Mouse (Mus musculus): Measurements from ENCODE around the gene Olfr599.

DNA sequence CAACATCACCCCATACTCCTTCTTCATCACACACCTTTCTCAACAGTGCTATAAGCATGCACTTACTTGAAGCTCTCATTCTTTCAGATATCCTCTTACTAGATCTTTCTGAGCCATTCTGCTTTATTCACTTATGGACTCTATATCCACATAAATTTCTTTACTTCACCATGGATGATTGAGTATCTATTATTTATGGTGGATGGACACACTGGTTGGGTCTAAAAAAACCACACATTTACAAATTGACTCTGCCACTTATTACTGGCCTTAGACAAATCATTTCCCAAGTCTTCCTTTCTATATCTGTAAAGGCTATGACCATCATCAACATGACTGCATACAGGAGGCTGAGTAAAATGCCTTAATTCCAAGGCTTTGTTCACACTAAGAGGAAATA, 50.4 kb downstream of the Olfr599 start, which contains the start of gene Olfr603:
- TF ChIP-seq GATA1 (IDR thresholded peaks at IDR 0.05; ENCODE audit: borderline replicate concordance, low read length): no peak
- no peak for TF ChIP-seq FLI1 (IDR thresholded peaks at IDR 0.05; ENCODE audit: low read length)

Measured in megakaryocyte, embryonic 14.5 days (primary cell).